Mouse (Mus musculus) thymus, adult 2 months (tissue): ENCODE measurements around the gene Insm2.

Experiments used
- CTCF ChIP-seq: fragments of 200-500 bp; IDR thresholded peaks from 2 replicates; pipeline ENCODE4 v1.5.1; 2012; ENCODE audit warnings: mild to moderate bottlenecking, control low read depth, low read length, moderate library complexity, borderline replicate concordance; ENCODE audit not compliant: control insufficient read depth, poor library complexity, insufficient read depth; ENCODE audit errors: extremely low read depth
- POLR2A ChIP-seq: fragments of 200-500 bp; IDR thresholded peaks from 2 replicates; pipeline ENCODE4 v1.6.1; 2012; ENCODE audit warnings: mild to moderate bottlenecking, low read length, control low read depth, moderate library complexity; ENCODE audit not compliant: control insufficient read depth, poor library complexity, insufficient read depth; ENCODE audit errors: extremely low read depth

DNA sequence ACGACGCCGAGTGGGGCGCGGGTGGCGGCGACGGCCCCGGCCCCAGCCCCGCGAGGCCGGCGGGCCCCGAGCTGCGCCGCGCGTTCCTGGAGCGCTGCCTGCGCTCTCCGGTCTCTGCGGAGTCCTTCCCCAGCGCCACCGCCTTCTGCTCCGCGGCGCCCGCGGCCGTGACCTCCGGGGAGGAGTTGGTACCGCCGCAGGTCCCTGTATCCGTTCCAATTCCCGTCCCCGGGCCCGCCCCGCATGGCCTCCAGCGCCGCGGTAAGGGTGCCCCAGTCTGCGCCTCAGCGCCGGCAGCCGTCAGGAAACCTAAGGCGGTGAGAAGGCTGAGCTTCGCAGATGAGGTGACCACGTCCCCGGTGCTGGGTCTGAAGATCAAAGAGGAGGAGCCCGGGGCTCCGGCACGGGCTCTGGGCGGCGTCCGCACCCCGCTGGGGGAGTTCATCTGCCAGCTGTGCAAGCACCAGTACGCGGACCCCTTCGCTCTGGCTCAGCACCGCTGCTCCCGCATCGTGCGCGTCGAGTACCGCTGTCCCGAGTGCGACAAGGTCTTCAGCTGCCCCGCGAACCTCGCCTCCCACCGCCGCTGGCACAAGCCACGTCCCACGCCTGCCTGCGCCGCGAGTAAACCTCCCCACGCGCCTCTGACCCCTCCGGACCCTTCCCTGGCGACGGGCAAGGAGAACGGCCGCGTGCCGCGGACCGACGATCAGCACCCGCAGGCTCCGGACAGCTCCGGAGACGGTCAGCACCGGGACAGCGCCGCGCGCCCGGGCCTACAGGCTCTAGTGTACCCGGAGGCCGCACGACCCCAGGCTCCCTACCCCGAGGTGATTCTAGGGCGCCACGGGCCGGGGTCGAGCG lies 644 bp downstream of the Insm2 start:
- no peak for TF ChIP-seq CTCF
- TF ChIP-seq POLR2A, result no peak
